Mouse (Mus musculus) midbrain, embryonic 11.5 days (tissue): ENCODE measurements around the gene Necab2. TPM values are rescaled to one million over a fixed set of nuclear protein-coding genes. Genes with fewer than 3 reads are reported as not detected.
A peak's percentile ranks its signal among the peaks of the same experiment; 100 is the strongest.

Source experiments
- ATAC-seq: fragments of 200-750 bp; cut with Nextera tagmentation; 2 replicates; pipeline ENCODE4 v1.8.0; 2017; ENCODE audit warnings: moderate TSS enrichment, moderate library complexity; ENCODE audit not compliant: low FRiP score
- DNase-seq: peaks from one replicate; pipeline ENCODE4 v3.0.0; 2015; ENCODE audit warnings: low spot score; ENCODE audit errors: missing footprints
- H3K27ac ChIP-seq: fragments of 300-500 bp; sonication (generic); 2 replicates; pipeline ENCODE4 v1.5.1; 2014; ENCODE audit warnings: low read depth, low read length
- H3K27me3 ChIP-seq: fragments of 300-500 bp; sonication (generic); 2 replicates; pipeline ENCODE4 v1.6.1; 2014; ENCODE audit warnings: mild to moderate bottlenecking, low read length, moderate library complexity, mixed read lengths; ENCODE audit not compliant: control insufficient read depth, insufficient read depth
- H3K36me3 ChIP-seq: fragments of 300-500 bp; sonication (generic); 2 replicates; pipeline ENCODE4 v1.6.1; 2014; ENCODE audit warnings: mild to moderate bottlenecking, low read length, moderate library complexity, mixed read lengths; ENCODE audit not compliant: control insufficient read depth, insufficient read depth
- H3K4me1 ChIP-seq: fragments of 300-500 bp; sonication (generic); 2 replicates; pipeline ENCODE4 v1.6.1; 2014; ENCODE audit warnings: low read length; ENCODE audit not compliant: control insufficient read depth, insufficient read depth
- H3K4me2 ChIP-seq: fragments of 300-500 bp; sonication (generic); 2 replicates; pipeline ENCODE4 v1.6.1; 2014; ENCODE audit warnings: mild to moderate bottlenecking, moderate library complexity
- H3K4me3 ChIP-seq: fragments of 300-500 bp; sonication (generic); 2 replicates; pipeline ENCODE4 v1.5.1; 2014; ENCODE audit warnings: low read depth, low read length
- H3K9ac ChIP-seq: fragments of 300-500 bp; sonication (generic); 2 replicates; pipeline ENCODE4 v1.6.1; 2014; ENCODE audit warnings: low read length
- H3K9me3 ChIP-seq: fragments of 300-500 bp; sonication (generic); 2 replicates; pipeline ENCODE4 v1.6.1; 2016; ENCODE audit warnings: low read length; ENCODE audit not compliant: control insufficient read depth
- WGBS: fragments of 180-500 bp; shearing (Covaris S2); extraction: QIAGEN DNeasy Blood & Tissue Kit; methylation state at CpG from one replicate; pipeline ENCODE4 v1.1.7; 2014; 5-methylcytosine and 5-hydroxymethylcytosine counted together
- polyA plus RNA-seq: library from polyadenylated mRNA; unstranded; fragments of >200 nt; fragmentation: Nextera tagmentation; extraction: Ambion mirVana; gene quantifications from 2 replicates; pipeline ENCODE4 v1.2.1, GENCODE M21; 2014

Necab2 gene
- polyA plus RNA-seq, 1 experiment from 2014 or later, result 20.3 TPM

DNA sequence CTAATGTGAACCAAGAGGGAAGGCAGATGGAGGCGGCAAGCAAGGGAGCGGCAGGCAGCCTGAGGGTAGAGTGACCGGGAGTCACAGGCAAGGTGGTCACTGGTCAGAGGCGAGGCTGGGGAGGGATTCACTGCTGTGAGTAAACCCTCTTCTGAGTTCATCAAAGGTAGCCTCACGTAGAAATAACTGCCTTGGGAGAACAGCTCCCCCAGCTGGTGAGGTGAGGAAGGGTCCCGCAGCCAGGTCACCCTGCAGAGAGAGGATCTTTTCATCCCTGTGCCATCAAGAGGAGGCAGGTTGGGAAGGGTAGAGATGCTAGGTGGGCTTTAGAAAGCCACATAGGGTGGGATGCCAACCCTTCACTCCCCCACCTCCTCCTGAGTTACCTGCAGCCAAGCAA, 50.3 kb downstream of the Necab2 start:
- Histone ChIP-seq H3K27ac (no peak overlapping the region), H3K27me3 (no peaks in the 10 kb centered on the region), H3K4me2 (no peak overlapping the region), H3K36me3 (no peaks in the 10 kb centered on the region), H3K9me3 (no peaks in the 10 kb centered on the region), H3K4me3 (no peak overlapping the region), H3K9ac (no peak overlapping the region), H3K4me1 (no peaks in the 10 kb centered on the region)
- DNase-seq (no peak), ATAC-seq (no peak)
- WGBS, result 24% methylated on average over 6 of the region's 6 CpGs

DNA sequence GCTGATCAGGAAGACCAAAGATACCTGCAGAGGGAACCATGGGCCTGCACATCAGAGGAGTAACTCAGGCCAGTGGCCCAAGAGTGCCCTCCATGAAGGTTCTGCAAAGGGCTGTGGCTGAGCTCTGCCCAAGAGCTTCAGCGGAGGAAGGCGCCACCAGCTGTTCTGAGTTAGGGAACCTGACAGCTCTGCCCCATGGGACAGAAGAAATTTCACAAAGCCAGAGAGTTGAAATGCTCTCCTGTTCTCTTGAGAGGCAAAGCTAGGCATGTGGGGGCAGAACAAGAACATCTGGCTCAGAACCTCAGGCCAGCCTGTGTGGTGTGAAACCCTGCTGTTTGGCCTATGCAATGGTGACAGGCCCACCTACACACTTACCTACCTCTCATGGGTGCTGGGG, 53.3 kb downstream of the Necab2 start:
- Histone ChIP-seq H3K4me3 (no peak overlapping the region), H3K4me2 (no peak overlapping the region), H3K4me1 (peaks cover 4% of the 10 kb centered on the region), H3K27me3 (no peaks in the 10 kb centered on the region), H3K9me3 (no peaks in the 10 kb centered on the region), H3K9ac (no peak overlapping the region), H3K36me3 (no peaks in the 10 kb centered on the region), H3K27ac (no peak overlapping the region)
- no peak for ATAC-seq
- no peak for DNase-seq
- WGBS, result 84% methylated on average over 2 of the region's 2 CpGs

DNA sequence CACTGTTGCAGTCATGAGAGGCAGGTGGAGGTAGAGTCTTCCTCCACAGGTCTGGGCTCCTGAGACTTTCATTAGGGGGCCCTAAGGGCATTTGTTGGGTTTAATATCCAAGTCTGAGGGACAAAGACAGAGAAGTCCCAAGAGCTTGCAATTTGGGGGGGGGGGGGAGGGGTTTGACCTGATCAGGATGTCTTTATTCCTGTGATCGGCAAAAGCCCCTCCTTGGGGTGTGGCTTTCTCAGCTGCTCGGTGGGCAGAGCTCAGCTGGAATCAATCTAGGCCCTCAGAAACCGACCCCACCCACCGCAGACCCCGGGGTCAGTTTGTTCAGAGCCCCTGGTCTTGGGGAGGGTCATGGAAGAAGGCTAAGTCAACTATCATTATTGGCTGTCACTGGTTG, 55.1 kb downstream of the Necab2 start, which contains the start of gene Slc38a8:
Slc38a8 (minus strand) TSS at position 101 of the 400 bp plus-strand sequence.
- Histone ChIP-seq H3K4me1 (peaks cover 12% of the 10 kb centered on the region), H3K4me2 (no peak within 1 kb of the TSS), H3K27me3 (no peaks in the 10 kb centered on the region), H3K4me3 (no peak within 1 kb of the TSS), H3K9ac (no peak within 1 kb of the TSS), H3K27ac (no peak within 1 kb of the TSS), H3K9me3 (no peaks in the 10 kb centered on the region), H3K36me3 (no peaks in the 10 kb centered on the region)
- 45% methylated on average over 5 of the region's 5 CpGs for WGBS
- DNase-seq (no peak), ATAC-seq (no peak)

DNA sequence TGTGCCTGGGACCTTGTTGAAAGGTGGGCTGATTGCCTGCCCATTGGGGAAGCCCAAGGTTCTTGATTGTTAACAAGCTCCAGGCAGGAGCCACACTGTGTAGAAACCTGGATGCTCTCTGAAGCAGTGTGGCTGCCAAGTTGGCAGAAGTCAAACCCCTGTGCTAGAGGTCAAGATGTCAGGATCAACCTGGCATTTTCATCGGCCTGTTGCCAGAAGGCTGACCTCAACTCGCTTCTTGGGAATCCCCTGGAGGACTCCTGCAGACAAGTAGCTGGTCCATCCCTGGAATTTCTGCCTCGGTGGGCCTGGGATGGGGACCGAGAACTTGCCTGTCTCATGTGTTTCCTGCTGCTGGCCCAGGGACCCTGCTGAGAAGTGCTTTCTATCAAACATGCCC, 55.6 kb downstream of the Necab2 start:
- peaks cover under 1% of the 10 kb centered on the region; the same call in 1 of the 2 replicates for H3K36me3 ChIP-seq
- H3K4me1 ChIP-seq, result peaks cover 12% of the 10 kb centered on the region
- no peak for ATAC-seq

DNA sequence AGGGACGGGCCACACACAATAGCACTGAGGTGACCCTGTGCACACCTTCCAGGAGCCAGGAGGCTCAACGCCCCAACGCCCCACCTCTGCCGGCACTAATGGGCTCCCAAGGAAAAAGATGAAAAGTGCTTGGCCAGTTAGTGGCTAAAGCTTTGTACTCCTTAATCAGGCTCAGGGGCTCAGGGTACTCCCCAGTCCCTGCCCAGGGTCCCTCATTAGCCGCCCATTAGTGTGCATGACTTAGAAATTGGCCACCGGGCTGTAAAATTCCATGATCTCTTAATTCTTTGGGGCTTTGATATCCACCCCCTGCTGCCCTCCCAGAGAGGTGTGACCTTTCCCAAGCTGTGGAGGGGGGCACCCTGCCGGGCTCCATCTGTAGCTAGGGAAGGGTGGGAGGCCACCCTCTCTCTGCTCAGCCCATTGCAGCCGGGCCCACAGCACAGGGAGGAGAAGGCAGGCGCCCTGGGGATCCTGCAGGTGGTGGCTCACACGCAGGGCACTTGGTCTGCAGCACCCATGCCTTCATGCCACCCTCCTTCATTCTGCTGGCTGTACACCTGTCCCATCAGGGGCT, 56.8 kb downstream of the Necab2 start:
- Histone ChIP-seq H3K27me3 (no peaks in the 10 kb centered on the region), H3K4me2 (no peak overlapping the region), H3K36me3 (peaks cover 3% of the 10 kb centered on the region; the same call in 1 of the 2 replicates), H3K4me3 (no peak overlapping the region), H3K9me3 (no peaks in the 10 kb centered on the region), H3K9ac (no peak overlapping the region), H3K27ac (no peak overlapping the region), H3K4me1 (peaks cover 12% of the 10 kb centered on the region)
- ATAC-seq (0 out of 2 replicates have a peak, but pooled peaks have one; percentile 17), DNase-seq (no peak)
- WGBS, result 35% methylated on average over 10 of the region's 10 CpGs

More for the DNA sequence above, 55.6 kb downstream of the Necab2 start:
- no peak overlapping the region for H3K4me2 ChIP-seq
- no peak overlapping the region for H3K27ac ChIP-seq
- no peaks in the 10 kb centered on the region for H3K27me3 ChIP-seq
- H3K4me3 ChIP-seq, result no peak overlapping the region
- WGBS, result 70% methylated on average over 4 of the region's 4 CpGs
- DNase-seq, result no peak
- H3K9ac ChIP-seq, result no peak overlapping the region
- no peaks in the 10 kb centered on the region for H3K9me3 ChIP-seq

DNA sequence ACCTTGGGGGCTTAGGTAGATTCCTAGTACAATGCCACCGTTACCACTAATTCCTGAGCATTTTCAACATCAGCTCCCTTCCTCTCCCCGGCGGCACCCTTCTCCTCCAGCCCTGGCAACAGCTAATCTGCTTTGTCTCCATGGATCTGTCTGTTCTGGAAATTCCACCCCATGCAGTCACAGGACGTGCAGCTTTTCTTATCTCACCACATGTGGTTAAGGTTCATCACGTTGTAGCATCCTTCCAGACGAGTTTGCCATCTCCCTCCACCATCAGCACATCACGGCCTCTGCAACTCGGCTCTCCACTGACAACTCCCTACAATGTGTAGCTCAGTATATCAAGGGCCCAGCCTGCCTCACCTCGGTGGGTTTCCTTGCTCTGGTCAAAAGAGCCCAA, 59.0 kb downstream of the Necab2 start:
- ATAC-seq (no peak), DNase-seq (no peak)
- H3K9ac ChIP-seq, result no peak overlapping the region
- H3K4me1 ChIP-seq, result peaks cover 12% of the 10 kb centered on the region
- H3K9me3 ChIP-seq, result no peaks in the 10 kb centered on the region
- WGBS, result 12% methylated on average over 9 of the region's 9 CpGs
- no peak overlapping the region for H3K4me3 ChIP-seq
- H3K36me3 ChIP-seq, result peaks cover 14% of the 10 kb centered on the region; the same call in 1 of the 2 replicates
- H3K4me2 ChIP-seq, result no peak overlapping the region
- H3K27ac ChIP-seq, result no peak overlapping the region
- no peaks in the 10 kb centered on the region for H3K27me3 ChIP-seq

DNA sequence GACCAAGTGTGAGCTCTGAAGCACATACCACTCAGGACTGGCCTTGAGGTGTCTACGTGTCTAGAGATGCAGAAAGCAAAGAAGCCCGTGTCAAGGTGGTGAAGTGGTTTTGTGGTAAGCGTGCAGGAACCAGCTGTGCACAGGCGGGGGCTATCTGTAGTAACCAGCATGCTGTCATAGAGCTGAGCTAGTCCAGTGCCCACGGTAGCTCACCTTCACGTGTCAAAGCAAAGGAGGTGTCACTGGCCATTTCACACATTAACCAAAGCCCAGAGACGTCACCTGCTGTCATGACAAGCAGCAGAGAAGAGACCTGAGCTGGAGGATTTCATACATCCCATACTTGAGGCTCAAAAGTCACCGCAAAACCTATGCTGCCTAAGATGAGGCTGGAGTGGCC, 59.6 kb downstream of the Necab2 start:
- no peak for DNase-seq
- no peak overlapping the region for H3K4me3 ChIP-seq
- no peaks in the 10 kb centered on the region for H3K9me3 ChIP-seq
- ATAC-seq, result no peak
- H3K4me1 ChIP-seq, result peaks cover 12% of the 10 kb centered on the region
- no peak overlapping the region for H3K4me2 ChIP-seq
- H3K27me3 ChIP-seq, result no peaks in the 10 kb centered on the region
- no peak overlapping the region for H3K27ac ChIP-seq
- 88% methylated on average over 8 of the region's 8 CpGs for WGBS
- no peak overlapping the region for H3K9ac ChIP-seq
- peaks cover 14% of the 10 kb centered on the region; the same call in 1 of the 2 replicates for H3K36me3 ChIP-seq

DNA sequence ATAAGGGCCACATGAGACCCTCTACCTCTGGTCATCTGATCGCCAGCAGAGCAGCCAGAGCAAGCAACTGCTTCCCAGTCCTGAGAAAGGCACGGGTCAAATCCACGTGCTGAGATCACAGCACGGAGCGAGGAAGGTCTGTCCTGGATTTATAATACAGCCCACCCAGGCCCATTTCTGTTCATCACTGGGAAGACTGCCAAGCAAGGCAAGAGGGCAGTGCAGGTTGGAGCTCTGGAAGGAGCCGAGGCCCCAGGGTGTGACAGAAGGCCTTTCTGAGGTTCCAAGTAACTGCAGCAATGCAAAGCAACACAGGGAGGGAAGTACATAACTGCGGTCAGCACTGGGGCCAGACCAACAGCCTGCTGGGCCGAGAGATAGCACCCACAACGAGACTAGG, 64.0 kb downstream of the Necab2 start:
- WGBS, result 93% methylated on average over 9 of the region's 9 CpGs
- Histone ChIP-seq H3K4me2 (no peak overlapping the region), H3K36me3 (peaks cover 24% of the 10 kb centered on the region), H3K27ac (no peak overlapping the region), H3K4me3 (no peak overlapping the region), H3K9me3 (no peaks in the 10 kb centered on the region), H3K4me1 (peaks cover 2% of the 10 kb centered on the region), H3K27me3 (no peaks in the 10 kb centered on the region), H3K9ac (no peak overlapping the region)
- ATAC-seq, result no peak
- no peak for DNase-seq

DNA sequence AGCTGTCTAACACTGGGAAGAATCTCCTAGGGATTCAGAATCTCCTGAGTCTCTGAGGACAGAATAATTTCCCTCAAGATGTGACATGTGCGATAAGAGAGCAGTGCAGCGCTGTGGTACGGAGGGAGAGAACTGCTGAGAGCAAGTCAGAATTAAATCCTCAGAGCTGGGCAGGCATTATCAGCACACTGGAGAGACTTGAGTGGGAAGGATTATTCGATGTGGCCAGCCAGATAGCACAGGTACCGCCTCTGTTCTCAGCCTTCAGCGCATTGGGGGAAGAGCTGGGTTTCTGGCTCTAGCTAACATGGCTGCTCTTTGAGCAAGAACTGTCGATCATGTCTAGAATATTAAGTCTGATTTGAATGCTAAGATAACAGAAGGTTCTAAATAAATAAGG, 65.2 kb downstream of the Necab2 start:
- no peak for DNase-seq
- H3K4me1 ChIP-seq, result peaks cover 4% of the 10 kb centered on the region
- no peak overlapping the region for H3K27ac ChIP-seq
- H3K4me3 ChIP-seq, result no peak overlapping the region
- no peak overlapping the region for H3K4me2 ChIP-seq
- no peaks in the 10 kb centered on the region for H3K9me3 ChIP-seq
- H3K36me3 ChIP-seq, result peaks cover 24% of the 10 kb centered on the region
- ATAC-seq, result no peak
- H3K27me3 ChIP-seq, result no peaks in the 10 kb centered on the region
- 94% methylated on average over 7 of the region's 7 CpGs for WGBS
- no peak overlapping the region for H3K9ac ChIP-seq
